Mouse (Mus musculus) neural tube, embryonic 13.5 days (tissue): ENCODE data around the gene Jph3. TPM values are rescaled to one million over a fixed set of nuclear protein-coding genes. Genes with fewer than 3 reads are reported as not detected.

ENCODE experiments used
- ATAC-seq: fragments of 200-750 bp; cut with Nextera tagmentation; 2 replicates; pipeline ENCODE4 v1.8.0; 2017; ENCODE audit warnings: low read depth, mild to moderate bottlenecking, moderate TSS enrichment, moderate library complexity
- H3K27ac ChIP-seq: fragments of 300-500 bp; sonication (generic); replicated peaks from 2 replicates; pipeline ENCODE4 v1.5.1; 2015; ENCODE audit warnings: moderate library complexity, mild to moderate bottlenecking, inconsistent platforms
- H3K27me3 ChIP-seq: fragments of 300-500 bp; sonication (generic); 2 replicates; pipeline ENCODE4 v1.6.1; 2015; ENCODE audit warnings: mild to moderate bottlenecking, inconsistent platforms
- H3K36me3 ChIP-seq: fragments of 300-500 bp; sonication (generic); 2 replicates; pipeline ENCODE4 v1.6.1; 2015; ENCODE audit warnings: mild to moderate bottlenecking, inconsistent platforms
- H3K4me1 ChIP-seq: fragments of 300-500 bp; sonication (generic); replicated peaks from 2 replicates; pipeline ENCODE4 v1.6.1; 2015; ENCODE audit warnings: inconsistent platforms
- H3K4me2 ChIP-seq: fragments of 300-500 bp; sonication (generic); 2 replicates; pipeline ENCODE4 v1.6.1; 2015; ENCODE audit warnings: inconsistent platforms, mild to moderate bottlenecking, moderate library complexity
- H3K4me3 ChIP-seq: fragments of 300-500 bp; sonication (generic); 2 replicates; pipeline ENCODE4 v1.5.1; 2015; ENCODE audit warnings: mild to moderate bottlenecking, inconsistent platforms
- H3K9ac ChIP-seq: fragments of 300-500 bp; sonication (generic); 2 replicates; pipeline ENCODE4 v1.6.1; 2015; ENCODE audit warnings: moderate library complexity, mild to moderate bottlenecking, inconsistent platforms
- H3K9me3 ChIP-seq: fragments of 300-500 bp; sonication (generic); 2 replicates; pipeline ENCODE4 v1.6.1; 2016; ENCODE audit warnings: inconsistent platforms
- WGBS: fragments of 180-500 bp; shearing (Covaris S2); methylation state at CpG from one replicate; pipeline ENCODE4 v1.1.7; 2015; 5-methylcytosine and 5-hydroxymethylcytosine counted together
- polyA plus RNA-seq: library from polyadenylated mRNA; unstranded; fragments of >200 nt; fragmentation: Nextera tagmentation; extraction: Ambion mirVana; gene quantifications from 2 replicates; pipeline ENCODE4 v1.2.1, GENCODE M21; 2015

Jph3 gene
- polyA plus RNA-seq, 1 experiment from 2014 or later: 104 TPM

DNA sequence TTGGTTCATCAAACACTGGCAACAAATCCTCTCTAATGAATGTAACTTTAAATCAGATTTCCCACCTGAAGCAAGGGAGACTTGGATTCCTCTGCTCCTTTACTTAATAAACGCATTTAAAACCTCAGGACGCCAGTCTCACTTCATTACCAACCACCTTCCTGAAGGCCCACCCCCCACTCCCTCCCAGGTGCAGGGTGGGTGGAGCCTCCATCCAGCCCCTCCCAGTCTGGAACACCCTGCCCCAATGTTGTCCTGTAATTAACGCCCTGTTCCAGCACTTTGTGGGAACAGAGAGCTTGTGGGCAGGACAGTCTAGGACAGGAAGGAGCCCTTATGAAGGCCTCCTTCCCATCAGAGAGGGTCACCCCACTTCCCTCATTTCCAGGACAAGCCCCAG, 64.7 kb downstream of the Jph3 start:
- Histone ChIP-seq H3K4me1 (no peaks in the 10 kb centered on the region; the same call in 1 of the 2 replicates), H3K4me2 (no peak overlapping the region), H3K4me3 (no peak overlapping the region), H3K36me3 (peaks cover 77% of the 10 kb centered on the region), H3K9me3 (no peaks in the 10 kb centered on the region), H3K27ac (no peak overlapping the region), H3K9ac (no peak overlapping the region), H3K27me3 (no peaks in the 10 kb centered on the region)
- no peak for ATAC-seq
- WGBS: 52% methylated on average over 3 of the region's 3 CpGs

- WGBS: 93% methylated on average over 8 of the region's 8 CpGs
- no peak for ATAC-seq
- Histone ChIP-seq H3K27ac (no peak overlapping the region), H3K9me3 (no peaks in the 10 kb centered on the region), H3K9ac (no peak overlapping the region), H3K36me3 (peaks cover 83% of the 10 kb centered on the region), H3K27me3 (no peaks in the 10 kb centered on the region), H3K4me2 (no peak overlapping the region), H3K4me3 (no peak overlapping the region), H3K4me1 (no peaks in the 10 kb centered on the region; the same call in 1 of the 2 replicates)
These were observed 66.0 kb downstream of the Jph3 start for GRCm38 (mm10) chr8:121795461-121795860.

DNA sequence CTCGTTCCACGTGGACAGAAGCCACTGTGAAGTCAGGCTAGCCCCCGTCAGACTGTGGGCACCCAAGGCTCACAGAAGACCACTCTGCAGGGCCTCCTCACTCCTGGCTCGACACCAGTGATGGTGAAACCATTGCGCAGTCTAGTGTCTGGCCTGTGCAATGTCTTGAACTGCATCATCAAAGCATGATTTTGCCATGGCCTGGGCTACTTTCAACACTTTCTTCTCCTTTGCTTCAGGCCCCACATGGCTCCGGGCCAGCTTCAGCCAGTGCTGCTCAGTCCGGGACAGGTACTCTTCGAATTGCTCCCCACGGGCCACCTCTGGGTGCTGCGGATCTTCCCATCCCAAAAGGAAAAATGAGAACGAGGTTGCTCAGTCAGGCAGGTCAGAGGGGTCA, 67.0 kb downstream of the Jph3 start:
- no peak for ATAC-seq
- Histone ChIP-seq H3K27ac (no peak overlapping the region), H3K36me3 (peaks cover 87% of the 10 kb centered on the region), H3K4me3 (no peak overlapping the region), H3K4me2 (no peak overlapping the region), H3K9me3 (no peaks in the 10 kb centered on the region), H3K4me1 (no peaks in the 10 kb centered on the region; the same call in 1 of the 2 replicates), H3K9ac (no peak overlapping the region), H3K27me3 (no peaks in the 10 kb centered on the region)
- 93% methylated on average over 11 of the region's 11 CpGs for WGBS

GRCm38 (mm10) chr8:121798401-121798800, 69.0 kb downstream of the Jph3 start:
- H3K9ac ChIP-seq: no peak overlapping the region
- H3K4me3 ChIP-seq: no peak overlapping the region
- ATAC-seq: no peak
- H3K27ac ChIP-seq: no peak overlapping the region
- H3K4me2 ChIP-seq: no peak overlapping the region
- H3K9me3 ChIP-seq: no peaks in the 10 kb centered on the region
- 97% methylated on average over 6 of the region's 6 CpGs for WGBS
- peaks cover 89% of the 10 kb centered on the region for H3K36me3 ChIP-seq
- no peaks in the 10 kb centered on the region for H3K4me1 ChIP-seq
- no peaks in the 10 kb centered on the region for H3K27me3 ChIP-seq

GRCm38 (mm10) chr8:121804829-121805228, 75.4 kb downstream of the Jph3 start:
- ATAC-seq: no peak
- H3K27me3 ChIP-seq: no peaks in the 10 kb centered on the region
- H3K9ac ChIP-seq: no peak overlapping the region
- H3K4me2 ChIP-seq: no peak overlapping the region
- H3K4me1 ChIP-seq: no peaks in the 10 kb centered on the region
- no peaks in the 10 kb centered on the region for H3K9me3 ChIP-seq
- WGBS: 97% methylated on average over 5 of the region's 5 CpGs
- H3K27ac ChIP-seq: no peak overlapping the region
- H3K4me3 ChIP-seq: no peak overlapping the region
- peaks cover 63% of the 10 kb centered on the region for H3K36me3 ChIP-seq

- Histone ChIP-seq H3K9me3 (no peaks in the 10 kb centered on the region), H3K27me3 (no peaks in the 10 kb centered on the region), H3K36me3 (peaks cover 56% of the 10 kb centered on the region), H3K4me3 (no peak overlapping the region), H3K4me1 (no peaks in the 10 kb centered on the region), H3K4me2 (no peak overlapping the region), H3K9ac (no peak overlapping the region), H3K27ac (no peak overlapping the region)
- ATAC-seq: no peak
- WGBS: 93% methylated on average over 13 of the region's 13 CpGs
These were observed 76.7 kb downstream of the Jph3 start for GRCm38 (mm10) chr8:121806126-121806525.

GRCm38 (mm10) chr8:121808032-121808431, 78.6 kb downstream of the Jph3 start:
- Histone ChIP-seq H3K9me3 (no peaks in the 10 kb centered on the region), H3K36me3 (peaks cover 62% of the 10 kb centered on the region), H3K27ac (no peak overlapping the region), H3K4me3 (no peak overlapping the region), H3K4me2 (no peak overlapping the region), H3K9ac (no peak overlapping the region), H3K27me3 (no peaks in the 10 kb centered on the region), H3K4me1 (no peaks in the 10 kb centered on the region)
- no peak for ATAC-seq
- WGBS: 79% methylated on average over 11 of the region's 11 CpGs

DNA sequence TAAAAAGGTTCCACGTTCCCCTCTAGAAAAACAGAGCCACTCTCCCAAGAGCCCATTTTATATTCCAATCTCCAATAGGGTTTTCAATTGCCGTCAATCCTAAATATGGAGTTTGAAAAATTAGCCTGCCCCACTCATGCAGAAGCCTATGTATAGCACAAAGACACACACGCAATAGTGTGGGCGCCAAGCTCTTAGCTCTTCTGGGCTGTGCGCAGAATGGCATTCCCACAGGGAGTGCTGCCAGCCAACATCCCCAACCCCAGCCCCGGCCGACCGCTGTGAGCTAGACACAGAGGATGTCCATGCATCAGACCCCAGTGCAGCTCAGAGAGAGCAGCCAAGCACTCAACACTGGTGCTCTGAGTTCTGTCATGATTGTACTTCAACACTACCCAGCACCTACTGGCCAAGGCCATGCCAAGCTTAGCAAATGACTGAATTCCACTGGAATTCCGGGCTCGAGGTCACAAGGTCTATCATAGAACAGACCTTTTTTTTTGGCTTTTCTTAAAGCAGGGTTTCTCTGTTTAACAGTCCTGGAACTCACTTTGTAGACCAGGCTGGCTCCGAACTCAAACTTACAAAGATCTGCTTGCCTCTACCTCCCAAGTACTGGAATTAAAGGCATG, 80.2 kb downstream of the Jph3 start:
- H3K4me3 ChIP-seq: no peak overlapping the region
- WGBS: 93% methylated on average over 11 of the region's 11 CpGs

DNA sequence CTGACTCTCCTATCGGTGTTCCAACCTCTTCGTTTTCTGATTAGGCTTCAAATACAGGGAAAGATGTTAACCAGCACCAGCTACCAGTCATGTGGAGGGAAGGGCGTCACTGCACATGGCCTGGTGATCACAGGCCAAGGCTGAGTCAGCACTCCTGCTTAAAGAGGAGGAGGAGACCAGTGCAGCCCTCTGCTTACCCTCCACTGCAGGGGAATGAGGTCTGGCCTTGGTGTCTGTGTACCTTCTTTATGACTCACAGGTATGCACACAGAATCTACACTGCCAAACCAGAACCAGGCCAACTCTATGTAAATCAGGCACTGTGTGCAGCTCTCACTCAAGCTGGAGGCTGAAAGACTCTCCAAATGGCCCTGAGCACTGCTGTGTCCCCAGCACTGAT, 82.1 kb downstream of the Jph3 start:
- ATAC-seq: no peak
- Histone ChIP-seq H3K36me3 (peaks cover 57% of the 10 kb centered on the region), H3K4me1 (no peaks in the 10 kb centered on the region), H3K27me3 (no peaks in the 10 kb centered on the region), H3K9me3 (no peaks in the 10 kb centered on the region), H3K4me3 (no peak overlapping the region), H3K27ac (no peak overlapping the region), H3K9ac (no peak overlapping the region), H3K4me2 (no peak overlapping the region)
- WGBS: 92% methylated on average over 3 of the region's 3 CpGs

More for the DNA sequence above, 80.2 kb downstream of the Jph3 start:
- ATAC-seq: no peak
- Histone ChIP-seq H3K9ac (no peak overlapping the region), H3K9me3 (no peaks in the 10 kb centered on the region), H3K27me3 (no peaks in the 10 kb centered on the region), H3K4me2 (no peak overlapping the region), H3K36me3 (peaks cover 64% of the 10 kb centered on the region), H3K27ac (no peak overlapping the region), H3K4me1 (no peaks in the 10 kb centered on the region)

- Histone ChIP-seq H3K36me3 (peaks cover 56% of the 10 kb centered on the region), H3K27me3 (no peaks in the 10 kb centered on the region), H3K4me2 (no peak overlapping the region), H3K9me3 (no peaks in the 10 kb centered on the region), H3K9ac (no peak overlapping the region), H3K27ac (no peak overlapping the region), H3K4me1 (no peaks in the 10 kb centered on the region), H3K4me3 (no peak overlapping the region)
- WGBS: 96% methylated on average over 12 of the region's 12 CpGs
- no peak for ATAC-seq
These were observed 82.6 kb downstream of the Jph3 start for GRCm38 (mm10) chr8:121811931-121812570.

DNA sequence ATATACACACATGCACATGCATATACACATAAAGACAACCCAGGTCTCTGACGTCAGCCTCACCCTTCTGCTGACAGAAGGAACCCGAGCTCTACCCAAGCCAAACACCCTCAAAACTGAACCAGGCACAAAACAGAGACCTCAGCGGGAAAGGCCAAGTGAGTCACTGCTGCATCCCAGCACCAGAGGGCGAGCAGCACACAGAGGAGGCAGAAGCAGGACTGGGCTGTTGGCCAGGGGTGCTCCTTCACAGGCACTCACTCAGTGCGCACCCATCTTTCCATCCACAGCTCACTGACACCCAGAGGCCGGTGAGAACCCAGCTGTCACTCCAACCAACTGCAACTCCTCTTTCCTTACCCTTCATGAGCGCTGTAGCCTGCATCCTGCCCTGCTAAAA, 88.8 kb downstream of the Jph3 start:
- Histone ChIP-seq H3K36me3 (peaks cover 68% of the 10 kb centered on the region), H3K4me1 (no peaks in the 10 kb centered on the region), H3K9me3 (no peaks in the 10 kb centered on the region), H3K4me3 (no peak overlapping the region), H3K27me3 (no peaks in the 10 kb centered on the region), H3K27ac (no peak overlapping the region), H3K9ac (no peak overlapping the region), H3K4me2 (no peak overlapping the region)
- ATAC-seq: no peak
- 87% methylated on average over 7 of the region's 7 CpGs for WGBS

- Histone ChIP-seq H3K4me3 (no peak overlapping the region), H3K27me3 (no peaks in the 10 kb centered on the region), H3K27ac (no peak overlapping the region), H3K4me1 (no peaks in the 10 kb centered on the region), H3K9ac (no peak overlapping the region), H3K36me3 (peaks cover 46% of the 10 kb centered on the region), H3K9me3 (no peaks in the 10 kb centered on the region), H3K4me2 (no peak overlapping the region)
- ATAC-seq: no peak
- WGBS: 88% methylated on average over 6 of the region's 6 CpGs
These were observed 91.4 kb downstream of the Jph3 start for GRCm38 (mm10) chr8:121820840-121821239.

- Histone ChIP-seq H3K27me3 (no peaks in the 10 kb centered on the region), H3K27ac (no peak overlapping the region), H3K4me3 (no peak overlapping the region), H3K36me3 (peaks cover 42% of the 10 kb centered on the region), H3K4me2 (no peak overlapping the region), H3K9me3 (no peaks in the 10 kb centered on the region), H3K4me1 (no peaks in the 10 kb centered on the region), H3K9ac (no peak overlapping the region)
- ATAC-seq: no peak
- 89% methylated on average over 11 of the region's 11 CpGs for WGBS
These were observed 91.9 kb downstream of the Jph3 start for GRCm38 (mm10) chr8:121821320-121821719.
